Mouse (Mus musculus) ES-Bruce4 (cell line): ENCODE measurements around the gene Pank4. TPM values are rescaled to one million over a fixed set of nuclear protein-coding genes. Genes with fewer than 3 reads are reported as not detected.

Source experiments
- H3K27ac ChIP-seq: 2 replicates; pipeline ENCODE4 v1.5.1; 2012; ENCODE audit warnings: low read length, inconsistent platforms; ENCODE audit not compliant: insufficient read depth
- H3K27me3 ChIP-seq: 2 replicates; pipeline ENCODE4 v1.6.1; 2012; ENCODE audit warnings: mild to moderate bottlenecking, low read length, inconsistent platforms; ENCODE audit not compliant: control insufficient read depth, poor library complexity, insufficient read depth, severe bottlenecking
- H3K36me3 ChIP-seq: 2 replicates; pipeline ENCODE4 v1.6.1; 2012; ENCODE audit warnings: inconsistent platforms, mild to moderate bottlenecking, low read length, moderate library complexity; ENCODE audit not compliant: control insufficient read depth, poor library complexity, insufficient read depth, severe bottlenecking
- H3K4me1 ChIP-seq: one replicate; pipeline ENCODE4 v1.8.1; 2011; ENCODE audit warnings: low read length; ENCODE audit not compliant: control insufficient read depth, insufficient read depth
- H3K4me3 ChIP-seq: 2 replicates; pipeline ENCODE4 v1.5.1; 2011; ENCODE audit warnings: low read depth, mild to moderate bottlenecking, low read length
- H3K9ac ChIP-seq: 2 replicates; pipeline ENCODE4 v1.6.1; 2012; ENCODE audit warnings: low read depth, mild to moderate bottlenecking, inconsistent platforms; ENCODE audit not compliant: poor library complexity, severe bottlenecking
- H3K9me3 ChIP-seq: replicated peaks from 2 replicates; pipeline ENCODE4 v1.6.1; 2012; ENCODE audit warnings: mild to moderate bottlenecking, low read length, inconsistent platforms; ENCODE audit not compliant: control insufficient read depth, poor library complexity, insufficient read depth, severe bottlenecking
- CTCF ChIP-seq: IDR thresholded peaks from one replicate; pipeline ENCODE4 v1.8.1; 2011; ENCODE audit warnings: low read depth, low read length
- EP300 ChIP-seq: IDR thresholded peaks from 2 replicates; pipeline ENCODE4 v1.6.1; 2011; ENCODE audit warnings: low read depth, low read length; ENCODE audit not compliant: insufficient read depth
- POLR2A ChIP-seq: IDR thresholded peaks from one replicate; pipeline ENCODE4 v1.8.1; 2011; ENCODE audit warnings: low read length; ENCODE audit not compliant: insufficient read depth
- polyA plus RNA-seq: library from polyadenylated mRNA; stranded (reverse); fragments of >200 nt; gene quantifications from 2 replicates; pipeline ENCODE4 v1.2.4, GENCODE M21; 2011; ENCODE audit warnings: low read depth; ENCODE audit not compliant: missing spikeins, insufficient read depth, insufficient read length

Pank4 gene
- polyA plus RNA-seq, 1 experiment = 21.5 TPM

GRCm38 (mm10) chr4:154961226-154961738, 2.6 kb upstream of the Pank4 start:
- Histone ChIP-seq H3K27me3 (peaks cover 13% of the 10 kb centered on the region), H3K9me3 (no peaks in the 10 kb centered on the region), H3K9ac (peak overlapping the region; percentile 61), H3K4me3 (peak overlapping the region; percentile 77), H3K27ac (no peak overlapping the region), H3K36me3 (no peaks in the 10 kb centered on the region), H3K4me1 (peaks cover 3% of the 10 kb centered on the region)
- TF ChIP-seq CTCF (no peak), EP300 (no peak), POLR2A (no peak)

- H3K27ac ChIP-seq = no peak overlapping the region
- H3K36me3 ChIP-seq = no peaks in the 10 kb centered on the region
- TF ChIP-seq EP300 = no peak
- no peak for TF ChIP-seq CTCF
- TF ChIP-seq POLR2A = no peak
- H3K4me3 ChIP-seq = peak overlapping the region; percentile 77
- no peaks in the 10 kb centered on the region for H3K9me3 ChIP-seq
- peak overlapping the region; percentile 61; the same call in 1 of the 2 replicates for H3K9ac ChIP-seq
- peaks cover 3% of the 10 kb centered on the region for H3K4me1 ChIP-seq
- H3K27me3 ChIP-seq = peaks cover 13% of the 10 kb centered on the region
Measured at GRCm38 (mm10) chr4:154961911-154962310, 2.0 kb upstream of the Pank4 start.

DNA sequence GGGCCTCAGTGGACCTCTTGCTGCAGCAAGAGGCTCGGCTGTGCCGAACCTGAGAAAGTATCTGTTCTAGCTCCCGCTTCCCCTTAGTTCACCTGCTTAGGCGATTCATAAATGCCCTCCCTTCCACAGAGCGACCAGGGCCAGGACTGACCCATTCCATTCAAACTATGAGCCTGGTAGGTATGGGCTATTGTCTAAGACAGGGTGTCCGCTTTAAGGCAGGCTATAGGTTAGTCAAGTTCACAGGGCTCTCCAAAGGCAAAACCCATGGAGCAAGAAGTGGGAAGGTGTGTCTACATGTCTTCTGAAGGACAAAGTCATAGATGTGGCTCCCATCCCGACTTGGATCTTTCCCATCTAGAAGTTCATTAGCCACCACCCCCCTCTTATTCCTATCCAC, 1.2 kb upstream of the Pank4 start:
- Histone ChIP-seq H3K27ac (no peak overlapping the region), H3K9ac (no peak overlapping the region), H3K4me3 (no peak overlapping the region), H3K4me1 (peaks cover 1% of the 10 kb centered on the region), H3K36me3 (no peaks in the 10 kb centered on the region), H3K27me3 (peaks cover 13% of the 10 kb centered on the region), H3K9me3 (no peaks in the 10 kb centered on the region)
- TF ChIP-seq CTCF (no peak), POLR2A (no peak), EP300 (no peak)

- Histone ChIP-seq H3K9ac (no peak overlapping the region), H3K4me3 (peak overlapping the region; percentile 31; the same call in 1 of the 2 replicates), H3K9me3 (no peaks in the 10 kb centered on the region), H3K36me3 (no peaks in the 10 kb centered on the region), H3K27me3 (peaks cover 13% of the 10 kb centered on the region), H3K27ac (no peak overlapping the region), H3K4me1 (peaks cover 1% of the 10 kb centered on the region)
- no peak for TF ChIP-seq EP300
- no peak for TF ChIP-seq CTCF
Measured at GRCm38 (mm10) chr4:154963190-154963836, 610 bp upstream of the Pank4 start.

DNA sequence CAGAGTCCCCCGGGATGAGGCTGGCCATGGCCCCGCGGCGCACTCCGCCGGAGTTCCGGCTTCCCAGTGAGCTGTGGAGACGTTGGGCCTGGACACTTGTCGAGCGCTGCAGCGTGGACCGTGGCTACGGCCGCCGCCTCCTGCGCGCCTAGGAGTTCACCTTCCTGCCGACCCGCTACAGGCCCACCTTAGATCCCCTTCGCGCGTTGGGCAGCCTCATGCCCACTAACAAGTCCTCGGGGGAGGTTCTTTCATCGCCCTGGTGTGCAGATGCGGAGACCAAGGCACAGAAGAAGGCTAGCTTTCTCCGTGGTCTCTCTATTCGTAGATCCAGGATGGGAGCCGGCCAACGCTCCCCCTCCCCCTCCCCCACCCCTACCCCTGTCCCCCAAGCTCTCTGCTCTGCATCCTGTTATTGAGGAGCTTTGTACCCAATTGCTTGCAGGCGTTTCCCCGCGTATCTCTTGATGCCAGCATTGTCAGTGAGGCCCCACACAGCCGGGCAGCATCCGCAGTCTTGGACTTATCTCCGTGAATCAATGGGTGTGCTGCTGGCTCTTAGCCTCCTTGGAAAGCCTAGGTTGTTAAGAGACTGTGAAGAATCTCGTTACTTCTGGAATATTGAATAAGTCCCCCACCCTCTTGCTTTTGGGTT, 785 bp downstream of the Pank4 start:
- Histone ChIP-seq H3K36me3 (peaks cover 5% of the 10 kb centered on the region), H3K9me3 (peaks cover 5% of the 10 kb centered on the region), H3K27ac (no peak overlapping the region), H3K4me3 (peak overlapping the region; percentile 93), H3K27me3 (peaks cover 13% of the 10 kb centered on the region), H3K4me1 (peaks cover 1% of the 10 kb centered on the region), H3K9ac (peak overlapping the region; percentile 88)
- TF ChIP-seq CTCF = no peak

GRCm38 (mm10) chr4:154965856-154966255, 1.9 kb downstream of the Pank4 start:
- peaks cover 17% of the 10 kb centered on the region for H3K36me3 ChIP-seq
- no peak overlapping the region for H3K27ac ChIP-seq

More at GRCm38 (mm10) chr4:154965856-154966255, 1.9 kb downstream of the Pank4 start:
- H3K27me3 ChIP-seq = peaks cover 12% of the 10 kb centered on the region
- TF ChIP-seq POLR2A = no peak
- TF ChIP-seq CTCF = no peak
- H3K9ac ChIP-seq = no peak overlapping the region
- H3K4me1 ChIP-seq = peaks cover 1% of the 10 kb centered on the region
- H3K4me3 ChIP-seq = no peak overlapping the region
- H3K9me3 ChIP-seq = peaks cover 17% of the 10 kb centered on the region
